Mouse (Mus musculus) heart, embryonic 16.5 days (tissue): Measurements from ENCODE around the gene Nlrp4f. TPM values are rescaled to one million over a fixed set of nuclear protein-coding genes. Genes with fewer than 3 reads are reported as not detected.

Experiments used
- ATAC-seq: fragments of 200-750 bp; cut with Nextera tagmentation; replicated peaks from 2 replicates; pipeline ENCODE4 v1.8.0; 2017; ENCODE audit warnings: moderate number of reproducible peaks; ENCODE audit not compliant: insufficient read depth, low FRiP score; ENCODE audit errors: extremely low read depth
- H3K27ac ChIP-seq: fragments of 300-500 bp; sonication (generic); 2 replicates; pipeline ENCODE4 v1.5.1; 2014; ENCODE audit warnings: mild to moderate bottlenecking, low read length, control low read depth, moderate library complexity
- H3K27me3 ChIP-seq: fragments of 300-500 bp; sonication (generic); 2 replicates; pipeline ENCODE4 v1.6.1; 2014; ENCODE audit warnings: low read length, mixed read lengths; ENCODE audit not compliant: control insufficient read depth, insufficient read depth
- H3K36me3 ChIP-seq: fragments of 300-500 bp; sonication (generic); 2 replicates; pipeline ENCODE4 v1.6.1; 2014; ENCODE audit not compliant: control insufficient read depth, insufficient read depth
- H3K4me1 ChIP-seq: fragments of 300-500 bp; sonication (generic); 2 replicates; pipeline ENCODE4 v1.6.1; 2014; ENCODE audit warnings: low read length, mixed read lengths; ENCODE audit not compliant: control insufficient read depth, insufficient read depth
- H3K4me2 ChIP-seq: fragments of 300-500 bp; sonication (generic); 2 replicates; pipeline ENCODE4 v1.6.1; 2014; ENCODE audit warnings: low read depth, mild to moderate bottlenecking, control low read depth, low read length
- H3K4me3 ChIP-seq: fragments of 300-500 bp; sonication (generic); 2 replicates; pipeline ENCODE4 v1.5.1; 2014; ENCODE audit warnings: mild to moderate bottlenecking, control low read depth, low read length
- H3K9ac ChIP-seq: fragments of 300-500 bp; sonication (generic); 2 replicates; pipeline ENCODE4 v1.6.1; 2014; ENCODE audit warnings: low read length, control low read depth
- H3K9me3 ChIP-seq: fragments of 300-500 bp; sonication (generic); replicated peaks from 2 replicates; pipeline ENCODE4 v1.6.1; 2016; ENCODE audit warnings: low read length; ENCODE audit not compliant: control insufficient read depth
- WGBS: fragments of 180-500 bp; shearing (Covaris S2); extraction: QIAGEN DNeasy Blood & Tissue Kit; methylation state at CpG from one replicate; pipeline ENCODE4 v1.1.7; 2014; 5-methylcytosine and 5-hydroxymethylcytosine counted together
- polyA plus RNA-seq: library from polyadenylated mRNA; unstranded; fragments of >200 nt; fragmentation: Nextera tagmentation; extraction: Ambion mirVana; gene quantifications from 2 replicates; pipeline ENCODE4 v1.2.1, GENCODE M21; 2015

Gene Nlrp4f
- polyA plus RNA-seq, 1 experiment from 2014 or later = not detected

DNA sequence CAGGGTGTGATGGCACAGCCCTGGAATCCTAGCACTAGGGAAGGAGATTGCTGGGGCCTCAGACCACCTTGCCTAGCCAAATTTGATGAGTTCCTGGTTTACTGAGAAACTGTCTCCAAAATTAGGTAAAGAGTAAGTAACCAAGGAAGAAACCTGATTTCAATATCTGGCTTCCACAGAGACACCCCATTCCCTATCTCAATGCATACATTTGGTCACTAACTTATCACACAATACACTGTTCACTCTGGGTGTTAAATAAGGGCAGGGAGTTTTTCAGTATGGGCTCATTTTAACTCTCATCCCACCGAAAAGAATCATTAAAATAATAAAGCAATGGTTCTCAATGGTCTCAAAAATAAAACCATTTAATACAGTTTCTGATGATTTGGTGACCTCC, 5.1 kb downstream of the Nlrp4f start:
- H3K36me3 ChIP-seq = no peaks in the 10 kb centered on the region
- no peak overlapping the region for H3K4me2 ChIP-seq
- no peaks in the 10 kb centered on the region for H3K27me3 ChIP-seq
- no peak overlapping the region for H3K27ac ChIP-seq
- 58% methylated on average over 1 of the region's 1 CpGs for WGBS
- H3K9ac ChIP-seq = no peak overlapping the region
- peaks cover 5% of the 10 kb centered on the region for H3K9me3 ChIP-seq
- no peaks in the 10 kb centered on the region for H3K4me1 ChIP-seq
- no peak overlapping the region for H3K4me3 ChIP-seq
- ATAC-seq = no peak

DNA sequence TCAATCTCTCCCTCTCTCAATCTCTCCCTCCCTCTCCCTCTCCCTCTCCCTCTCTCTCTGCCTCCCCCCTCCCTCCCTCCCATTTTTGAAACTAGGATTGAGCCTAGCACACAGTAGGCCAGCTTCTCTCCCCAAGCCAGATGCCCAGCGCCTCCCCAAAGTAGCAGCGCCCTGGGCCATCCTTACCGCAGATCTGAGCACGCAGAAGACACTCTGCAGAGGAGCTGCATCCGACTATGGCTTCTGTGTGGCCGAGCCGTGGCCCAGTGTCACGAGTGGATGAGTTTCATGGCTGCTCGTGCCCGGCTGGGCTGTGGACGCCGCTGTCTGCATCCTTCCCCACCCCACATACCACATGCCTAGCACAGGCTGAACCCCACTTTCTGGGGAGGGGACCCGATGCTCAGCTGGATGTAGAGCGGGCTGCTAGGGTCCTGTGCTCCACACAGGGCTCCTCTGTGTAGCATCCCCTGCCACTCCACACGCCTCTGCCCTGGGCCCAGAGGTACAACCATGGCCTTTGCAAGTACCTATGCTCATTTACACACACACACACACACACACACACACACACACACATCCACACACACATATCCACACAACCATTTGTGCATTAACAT, 29.2 kb downstream of the Nlrp4f start:
- H3K9ac ChIP-seq = no peak overlapping the region
- no peaks in the 10 kb centered on the region for H3K4me1 ChIP-seq
- WGBS = 58% methylated on average over 15 of the region's 15 CpGs
- H3K36me3 ChIP-seq = no peaks in the 10 kb centered on the region
- H3K27me3 ChIP-seq = no peaks in the 10 kb centered on the region
- H3K4me3 ChIP-seq = no peak overlapping the region
- no peak overlapping the region for H3K27ac ChIP-seq
- no peak overlapping the region for H3K4me2 ChIP-seq
- no peak for ATAC-seq
- H3K9me3 ChIP-seq = no peaks in the 10 kb centered on the region

GRCm38 (mm10) chr13:65175734-65176471, 29.9 kb downstream of the Nlrp4f start:
- 17% methylated on average over 46 of the region's 46 CpGs for WGBS
- H3K4me1 ChIP-seq = no peaks in the 10 kb centered on the region
- ATAC-seq = no peak
- H3K36me3 ChIP-seq = no peaks in the 10 kb centered on the region
- no peaks in the 10 kb centered on the region for H3K9me3 ChIP-seq
- H3K4me3 ChIP-seq = peak overlapping the region; percentile 32
- H3K4me2 ChIP-seq = peak overlapping the region; percentile 59
- H3K9ac ChIP-seq = no peak overlapping the region
- no peak overlapping the region for H3K27ac ChIP-seq
- H3K27me3 ChIP-seq = no peaks in the 10 kb centered on the region

GRCm38 (mm10) chr13:65174102-65174501, 31.7 kb downstream of the Nlrp4f start:
- no peak for ATAC-seq

DNA sequence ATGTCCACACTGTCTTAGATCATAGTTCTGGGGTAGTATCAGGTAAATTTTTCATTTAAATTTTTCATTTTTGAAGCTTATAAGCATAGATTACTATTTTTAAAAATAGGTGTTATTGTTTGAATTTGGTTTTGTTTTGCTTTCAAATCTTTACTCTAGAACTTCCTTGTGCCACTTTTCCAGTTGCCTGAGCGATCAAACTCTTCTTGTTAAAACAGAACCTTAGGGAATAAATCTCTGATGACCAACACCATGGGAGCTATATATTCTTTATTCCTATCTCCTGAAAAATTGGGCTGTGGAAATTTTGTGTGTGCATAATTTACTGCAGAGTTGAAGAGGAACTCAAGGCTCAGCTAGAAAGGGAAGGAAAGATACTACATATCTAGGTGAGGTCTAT, 55.8 kb downstream of the Nlrp4f start, which contains the start of gene Olfr466:
Gene Olfr466, plus strand, starts transcription at position 301 of the 400 bp plus-strand sequence.
- H3K36me3 ChIP-seq = no peaks in the 10 kb centered on the region
- no peak within 1 kb of the TSS for H3K9ac ChIP-seq
- H3K4me3 ChIP-seq = no peak within 1 kb of the TSS
- H3K9me3 ChIP-seq = no peaks in the 10 kb centered on the region
- no peaks in the 10 kb centered on the region for H3K4me1 ChIP-seq
- no peak for ATAC-seq
- H3K27me3 ChIP-seq = no peaks in the 10 kb centered on the region
- H3K4me2 ChIP-seq = no peak within 1 kb of the TSS
- 62% methylated on average over 1 of the region's 1 CpGs for WGBS
- no peak within 1 kb of the TSS for H3K27ac ChIP-seq

More at GRCm38 (mm10) chr13:65174102-65174501, 31.7 kb downstream of the Nlrp4f start:
- Histone ChIP-seq H3K4me2 (no peak overlapping the region), H3K27me3 (no peaks in the 10 kb centered on the region), H3K27ac (no peak overlapping the region), H3K4me3 (no peak overlapping the region), H3K9ac (no peak overlapping the region), H3K4me1 (no peaks in the 10 kb centered on the region), H3K9me3 (no peaks in the 10 kb centered on the region), H3K36me3 (no peaks in the 10 kb centered on the region)
- WGBS = 75% methylated on average over 3 of the region's 3 CpGs

- no peak within 1 kb of the TSS for H3K4me3 ChIP-seq
- no peak within 1 kb of the TSS for H3K4me2 ChIP-seq
- no peaks in the 10 kb centered on the region for H3K36me3 ChIP-seq
- H3K27ac ChIP-seq = no peak within 1 kb of the TSS
- 69% methylated on average over 4 of the region's 4 CpGs for WGBS
- no peaks in the 10 kb centered on the region for H3K27me3 ChIP-seq
- H3K9me3 ChIP-seq = no peaks in the 10 kb centered on the region
- no peak for ATAC-seq
- H3K4me1 ChIP-seq = no peaks in the 10 kb centered on the region
- H3K9ac ChIP-seq = no peak within 1 kb of the TSS
Measured at GRCm38 (mm10) chr13:65137789-65138188, 68.0 kb downstream of the Nlrp4f start, which contains the start of gene Olfr465-ps1. Gene Olfr465-ps1, plus strand, starts transcription at chr13:65138089.

Other genes with a start within 250 kb of the Nlrp4f start
- gene Spata31d1c, start 172.9 kb downstream of the Nlrp4f start, polyA plus RNA-seq = not detected in 2 replicates
- not detected in 2 replicates for gene Prss47, start 153.2 kb downstream of the Nlrp4f start, polyA plus RNA-seq
- 36.1 and 38.4 TPM in 2 replicates for gene Mfsd14b, start 93.0 kb downstream of the Nlrp4f start, polyA plus RNA-seq
- gene Olfr465-ps1, start 67.9 kb downstream of the Nlrp4f start, polyA plus RNA-seq = not detected in 2 replicates
- gene Olfr466, start 55.7 kb downstream of the Nlrp4f start, polyA plus RNA-seq = not detected in 2 replicates
- gene Gm10775, start 53.6 kb upstream of the Nlrp4f start, polyA plus RNA-seq = not detected in 2 replicates
- 8.4 and 8.7 TPM in 2 replicates for gene Zfp369, start 72.8 kb upstream of the Nlrp4f start, polyA plus RNA-seq